Mouse (Mus musculus): ENCODE data around the gene Ap1m1.

GRCm38 (mm10) chr8:72257171-72257901 is 17.5 kb downstream of the Ap1m1 start:
- TF ChIP-seq CTCF (IDR thresholded peaks at IDR 0.05; ENCODE audit: low read depth, low read length) (peak; percentile 84), POLR2A (IDR thresholded peaks at IDR 0.05; ENCODE audit: insufficient read depth, low read length) (no peak), EP300 (IDR thresholded peaks at IDR 0.05; ENCODE audit: insufficient read depth, low read depth, low read length) (no peak)

All from ES-Bruce4 (cell line).